Mouse (Mus musculus) limb, embryonic 11.5 days (tissue): ENCODE data around the gene Card11. TPM values are rescaled to one million over a fixed set of nuclear protein-coding genes. Genes with fewer than 3 reads are reported as not detected.

Experiments
- ATAC-seq: fragments of 200-750 bp; cut with Nextera tagmentation; 2 replicates; pipeline ENCODE4 v1.8.0; 2017; ENCODE audit warnings: low read depth; ENCODE audit not compliant: insufficient number of reproducible peaks, low FRiP score, low TSS enrichment
- DNase-seq: peaks from one replicate; pipeline ENCODE4 v3.0.0-alpha.2; 2015; ENCODE audit warnings: low spot score
- H3K27ac ChIP-seq: fragments of 300-500 bp; sonication (generic); replicated peaks from 2 replicates; pipeline ENCODE4 v1.5.1; 2014; ENCODE audit warnings: low read depth, mild to moderate bottlenecking, low read length
- H3K27me3 ChIP-seq: fragments of 300-500 bp; sonication (generic); 2 replicates; pipeline ENCODE4 v1.6.1; 2014; ENCODE audit warnings: mild to moderate bottlenecking, low read length, mixed read lengths; ENCODE audit not compliant: control insufficient read depth, insufficient read depth
- H3K36me3 ChIP-seq: fragments of 300-500 bp; sonication (generic); 2 replicates; pipeline ENCODE4 v1.6.1; 2014; ENCODE audit warnings: mild to moderate bottlenecking, low read length, moderate library complexity, mixed read lengths; ENCODE audit not compliant: control insufficient read depth, insufficient read depth
- H3K4me1 ChIP-seq: fragments of 300-500 bp; sonication (generic); 2 replicates; pipeline ENCODE4 v1.6.1; 2014; ENCODE audit warnings: low read length, mixed read lengths; ENCODE audit not compliant: control insufficient read depth, insufficient read depth
- H3K4me2 ChIP-seq: fragments of 300-500 bp; sonication (generic); 2 replicates; pipeline ENCODE4 v1.6.1; 2014; ENCODE audit warnings: low read depth, mild to moderate bottlenecking, moderate library complexity; ENCODE audit not compliant: severe bottlenecking
- H3K4me3 ChIP-seq: fragments of 300-500 bp; sonication (generic); 2 replicates; pipeline ENCODE4 v1.5.1; 2014; ENCODE audit warnings: low read depth, low read length
- H3K9ac ChIP-seq: fragments of 300-500 bp; sonication (generic); 2 replicates; pipeline ENCODE4 v1.6.1; 2014; ENCODE audit warnings: mild to moderate bottlenecking, low read length
- H3K9me3 ChIP-seq: fragments of 300-500 bp; sonication (generic); 2 replicates; pipeline ENCODE4 v1.6.1; 2016; ENCODE audit warnings: low read length; ENCODE audit not compliant: control insufficient read depth
- WGBS: fragments of 180-500 bp; shearing (Covaris S2); extraction: QIAGEN DNeasy Blood & Tissue Kit; methylation state at CpG from one replicate; pipeline ENCODE4 v1.1.7; 2014; 5-methylcytosine and 5-hydroxymethylcytosine counted together
- polyA plus RNA-seq: library from polyadenylated mRNA; unstranded; fragments of >200 nt; fragmentation: Nextera tagmentation; extraction: Ambion mirVana; gene quantifications from 2 replicates; pipeline ENCODE4 v1.2.1, GENCODE M21; 2014

Card11 gene
- polyA plus RNA-seq, 1 experiment from 2014 or later = 0.97 TPM

DNA sequence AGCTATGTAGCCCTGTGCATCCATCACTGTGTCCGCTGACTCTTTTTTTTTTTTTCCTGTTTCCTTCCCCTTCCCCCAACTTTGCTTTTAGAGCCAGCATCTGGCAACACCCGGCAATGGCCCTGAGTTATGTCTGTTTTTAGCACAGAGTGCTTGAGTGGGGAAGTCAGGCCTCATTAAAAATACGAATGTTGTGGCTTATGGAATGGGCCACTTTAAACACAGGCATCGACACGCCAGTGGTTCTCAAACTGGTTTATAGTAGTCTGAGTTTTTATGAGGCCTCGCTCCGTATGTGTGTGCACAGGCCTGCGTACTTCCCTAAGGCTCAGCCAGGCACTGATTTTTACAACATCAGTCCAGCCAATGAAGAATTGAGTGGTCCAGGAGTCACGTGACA, 13.1 kb upstream of the Card11 start:
- ATAC-seq = peak; percentile 93
- no peaks in the 10 kb centered on the region for H3K36me3 ChIP-seq
- peak; percentile 65 for DNase-seq
- H3K27me3 ChIP-seq = no peaks in the 10 kb centered on the region
- no peak overlapping the region for H3K4me2 ChIP-seq
- no peak overlapping the region for H3K4me3 ChIP-seq
- 24% methylated on average over 9 of the region's 9 CpGs for WGBS
- H3K9me3 ChIP-seq = no peaks in the 10 kb centered on the region; the same call in 1 of the 2 replicates
- H3K27ac ChIP-seq = peak overlapping the region; percentile 80
- H3K4me1 ChIP-seq = peaks cover 10% of the 10 kb centered on the region; the same call in 1 of the 2 replicates
- H3K9ac ChIP-seq = no peak overlapping the region

DNA sequence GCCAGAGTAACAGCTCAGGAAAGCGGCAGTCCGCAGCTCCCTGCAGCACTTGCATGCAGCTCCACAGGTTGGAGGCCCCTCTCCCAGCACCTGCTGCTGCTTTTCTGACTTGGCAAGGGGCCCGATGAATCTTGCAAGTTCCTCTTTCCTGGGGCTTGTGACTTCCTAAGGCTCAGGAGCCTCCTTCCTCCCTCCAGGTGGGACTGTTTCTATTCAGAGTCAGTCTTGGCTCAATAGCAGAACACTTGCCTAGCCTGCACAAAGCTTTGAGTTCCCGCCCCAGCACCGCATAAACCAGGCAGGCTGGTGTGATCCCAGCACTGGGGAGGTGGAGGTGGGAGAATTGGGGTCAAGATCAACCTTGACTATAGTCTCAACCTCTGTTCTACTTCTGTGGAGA, 5.1 kb upstream of the Card11 start:
- no peaks in the 10 kb centered on the region for H3K27me3 ChIP-seq
- no peaks in the 10 kb centered on the region for H3K4me1 ChIP-seq
- H3K27ac ChIP-seq = no peak overlapping the region
- no peak for ATAC-seq
- WGBS = 63% methylated on average over 5 of the region's 5 CpGs
- no peak overlapping the region for H3K9ac ChIP-seq
- H3K4me2 ChIP-seq = no peak overlapping the region
- H3K9me3 ChIP-seq = no peaks in the 10 kb centered on the region; the same call in 1 of the 2 replicates
- no peak for DNase-seq
- H3K36me3 ChIP-seq = no peaks in the 10 kb centered on the region
- H3K4me3 ChIP-seq = no peak overlapping the region

DNA sequence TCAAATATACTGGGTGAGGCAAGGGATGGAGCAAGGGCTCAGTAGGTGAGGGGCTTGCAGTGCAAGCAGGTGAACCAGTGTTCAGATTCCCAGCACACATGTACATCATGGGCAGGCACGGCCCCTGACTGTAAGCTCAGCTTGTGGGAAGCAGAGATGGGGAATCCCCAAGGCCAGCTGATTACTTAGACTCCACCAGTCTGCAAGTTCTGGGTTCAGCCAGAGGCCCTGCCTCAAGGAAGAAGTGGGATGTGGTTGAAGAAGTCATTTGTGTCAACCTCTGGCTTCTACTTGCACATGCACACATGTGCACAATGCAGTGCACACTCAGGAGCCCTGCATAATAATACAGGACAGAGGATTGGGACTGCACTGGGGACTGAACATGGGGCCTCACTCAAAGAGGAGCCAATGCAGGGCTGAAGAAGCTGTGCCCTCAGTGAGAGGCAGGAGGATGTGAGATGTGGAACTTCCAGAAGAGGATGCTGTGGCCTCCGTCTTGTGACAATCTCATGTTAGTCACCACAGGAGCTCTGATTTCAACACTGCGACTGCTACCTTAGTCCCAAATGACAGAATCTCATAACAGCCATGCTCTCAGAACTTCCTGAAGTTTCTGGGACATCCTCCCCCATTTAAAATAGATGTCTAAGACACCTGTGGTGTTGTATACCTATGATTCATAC, 3.8 kb upstream of the Card11 start:
- H3K36me3 ChIP-seq = no peaks in the 10 kb centered on the region
- no peak overlapping the region for H3K4me3 ChIP-seq
- no peaks in the 10 kb centered on the region for H3K27me3 ChIP-seq
- no peak overlapping the region for H3K27ac ChIP-seq
- H3K4me2 ChIP-seq = no peak overlapping the region
- no peak for DNase-seq
- WGBS = 90% methylated on average over 3 of the region's 3 CpGs
- no peaks in the 10 kb centered on the region; the same call in 1 of the 2 replicates for H3K9me3 ChIP-seq
- no peak for ATAC-seq
- H3K4me1 ChIP-seq = no peaks in the 10 kb centered on the region
- H3K9ac ChIP-seq = no peak overlapping the region

DNA sequence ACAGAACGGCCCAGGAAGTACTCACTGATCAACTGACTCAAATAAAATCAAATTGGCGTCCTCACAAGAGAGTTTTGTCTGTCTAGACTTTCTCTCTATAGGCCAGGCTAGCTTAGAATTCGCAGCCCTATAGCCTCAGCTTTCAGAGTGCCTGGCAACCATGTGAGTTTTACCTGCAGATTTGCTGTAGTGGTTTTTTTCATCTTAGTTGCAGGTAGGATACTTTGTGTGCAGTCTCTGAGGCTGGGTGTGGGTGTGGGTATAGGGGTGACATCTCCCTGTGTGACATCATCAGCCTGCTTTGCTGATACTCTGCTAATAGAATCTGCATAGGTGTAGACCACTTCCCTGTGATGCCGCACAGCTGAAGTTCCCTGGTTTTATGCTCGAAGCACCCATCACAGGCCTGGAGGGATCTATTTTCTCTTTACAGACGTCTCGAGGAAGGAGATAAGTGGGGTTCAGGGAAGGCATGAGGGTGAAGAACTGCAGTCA, 1.2 kb downstream of the Card11 start:
- no peak for DNase-seq
- Histone ChIP-seq H3K4me2 (no peak overlapping the region), H3K27me3 (no peaks in the 10 kb centered on the region), H3K9me3 (no peaks in the 10 kb centered on the region), H3K4me1 (no peaks in the 10 kb centered on the region), H3K9ac (no peak overlapping the region), H3K4me3 (no peak overlapping the region), H3K27ac (no peak overlapping the region), H3K36me3 (no peaks in the 10 kb centered on the region)
- WGBS = 88% methylated on average over 7 of the region's 7 CpGs
- no peak for ATAC-seq

DNA sequence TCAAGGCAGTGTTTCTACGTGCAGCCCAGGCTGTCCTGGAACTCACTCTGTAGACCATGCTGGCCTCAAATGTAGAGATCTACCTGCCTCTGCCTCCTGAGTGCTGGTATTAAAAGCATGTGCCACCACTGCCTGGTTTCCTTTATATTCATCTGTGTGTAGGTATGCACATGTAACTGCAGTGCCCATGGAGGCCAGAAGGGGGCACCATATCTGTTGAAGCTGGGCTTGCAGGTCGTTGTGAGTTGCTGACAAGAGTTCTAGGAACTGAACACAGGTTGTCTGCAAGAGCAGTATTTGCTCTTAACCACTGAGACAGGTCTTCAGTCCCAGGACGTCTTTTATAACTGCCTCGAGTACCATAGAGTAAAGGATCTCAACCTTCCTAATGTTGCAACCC, 2.6 kb downstream of the Card11 start:
- 81% methylated on average over 4 of the region's 4 CpGs for WGBS

DNA sequence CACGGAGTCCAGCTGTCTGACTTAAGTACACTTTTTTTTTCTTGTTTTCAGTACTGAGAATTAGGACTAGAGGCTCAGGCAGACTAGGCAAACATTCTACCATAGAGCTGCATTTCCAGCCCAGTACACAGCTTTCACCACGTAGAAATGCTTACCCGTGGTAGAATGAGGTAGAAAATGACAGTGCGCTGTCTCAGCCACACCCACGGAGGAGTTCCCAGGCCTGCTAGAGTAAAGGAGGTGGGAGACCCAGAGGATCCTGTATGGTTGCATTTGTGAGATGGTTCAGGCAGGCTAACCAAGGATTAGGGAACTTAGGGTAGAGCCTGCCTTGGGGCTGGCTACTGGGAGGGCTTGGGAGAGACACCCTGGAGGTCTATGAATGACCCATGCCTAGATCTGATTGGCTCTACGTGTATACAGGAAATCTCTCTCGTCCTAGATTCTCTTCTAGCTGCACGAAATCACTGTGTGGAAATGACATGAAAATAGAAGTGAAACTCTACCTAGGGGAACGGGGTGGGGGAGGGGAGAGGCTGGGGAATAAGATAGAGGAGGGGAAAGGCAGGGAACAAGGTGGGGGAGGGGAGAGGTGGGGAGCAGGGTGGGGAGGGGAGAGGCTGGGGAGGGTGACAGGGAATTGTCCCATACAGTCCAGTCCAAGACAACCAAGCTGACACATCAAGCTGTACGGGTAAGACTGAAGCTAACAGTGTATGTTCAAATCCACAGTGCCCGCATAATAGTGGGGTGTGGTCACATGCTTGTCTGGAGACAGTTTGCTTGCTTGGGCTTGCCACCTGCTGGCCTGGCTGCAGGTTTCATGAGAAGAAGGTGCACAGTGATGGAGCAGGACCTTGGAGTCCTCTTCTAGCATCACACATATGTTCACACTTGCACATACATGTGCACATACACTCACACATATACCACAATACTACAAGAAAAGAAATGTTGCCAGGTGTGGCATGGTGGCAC, 8.0 kb downstream of the Card11 start:
- Histone ChIP-seq H3K4me1 (no peaks in the 10 kb centered on the region), H3K27me3 (no peaks in the 10 kb centered on the region), H3K9me3 (no peaks in the 10 kb centered on the region), H3K9ac (no peak overlapping the region), H3K27ac (no peak overlapping the region), H3K36me3 (no peaks in the 10 kb centered on the region), H3K4me3 (no peak overlapping the region), H3K4me2 (no peak overlapping the region)
- 74% methylated on average over 11 of the region's 11 CpGs for WGBS
- DNase-seq (no peak), ATAC-seq (no peak)

More for the DNA sequence above, 2.6 kb downstream of the Card11 start:
- Histone ChIP-seq H3K4me1 (no peaks in the 10 kb centered on the region), H3K4me3 (no peak overlapping the region), H3K9ac (no peak overlapping the region), H3K27ac (no peak overlapping the region), H3K27me3 (no peaks in the 10 kb centered on the region), H3K4me2 (no peak overlapping the region), H3K36me3 (no peaks in the 10 kb centered on the region), H3K9me3 (no peaks in the 10 kb centered on the region)
- ATAC-seq (no peak), DNase-seq (no peak)

DNA sequence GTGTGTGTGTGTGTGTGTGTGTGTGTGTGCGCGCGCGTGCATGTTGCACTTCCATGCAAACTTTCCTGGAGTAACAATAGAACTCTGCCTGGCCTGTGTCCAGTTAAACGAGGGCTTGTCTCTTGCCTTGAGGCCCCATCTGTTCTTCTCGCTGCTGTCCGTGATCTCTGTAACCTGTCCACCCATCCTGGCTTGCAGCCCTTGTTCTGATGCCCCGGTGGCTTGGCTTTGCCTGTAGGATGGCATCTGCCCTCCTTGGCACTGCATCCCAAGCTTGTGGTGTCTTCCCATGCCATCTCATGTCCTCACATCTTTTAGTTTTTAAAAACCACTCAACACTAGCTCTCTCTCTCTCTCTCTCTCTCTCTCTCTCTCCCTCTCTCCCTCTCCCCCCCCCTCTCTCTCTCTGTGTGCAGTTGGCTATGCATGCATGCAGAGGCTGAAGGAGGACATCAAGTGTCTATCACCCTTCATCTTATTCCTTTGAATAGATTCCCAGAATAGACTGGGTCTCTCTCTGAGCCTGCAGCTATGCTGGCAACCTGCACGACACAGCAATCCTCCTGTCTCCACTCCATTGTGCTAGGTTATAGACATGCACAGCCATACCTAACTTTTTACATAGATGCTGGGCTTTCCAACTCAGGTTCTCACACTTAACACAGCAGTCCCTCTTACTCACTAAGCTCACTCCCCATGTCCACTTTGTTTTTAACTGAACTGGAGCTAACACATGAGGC, 14.9 kb downstream of the Card11 start:
- no peak overlapping the region for H3K4me2 ChIP-seq
- no peak overlapping the region for H3K9ac ChIP-seq
- H3K4me1 ChIP-seq = no peaks in the 10 kb centered on the region
- no peak for ATAC-seq
- H3K27me3 ChIP-seq = no peaks in the 10 kb centered on the region
- 96% methylated on average over 9 of the region's 9 CpGs for WGBS
- no peak overlapping the region for H3K27ac ChIP-seq
- no peaks in the 10 kb centered on the region for H3K36me3 ChIP-seq
- H3K9me3 ChIP-seq = no peaks in the 10 kb centered on the region
- no peak for DNase-seq
- no peak overlapping the region for H3K4me3 ChIP-seq

DNA sequence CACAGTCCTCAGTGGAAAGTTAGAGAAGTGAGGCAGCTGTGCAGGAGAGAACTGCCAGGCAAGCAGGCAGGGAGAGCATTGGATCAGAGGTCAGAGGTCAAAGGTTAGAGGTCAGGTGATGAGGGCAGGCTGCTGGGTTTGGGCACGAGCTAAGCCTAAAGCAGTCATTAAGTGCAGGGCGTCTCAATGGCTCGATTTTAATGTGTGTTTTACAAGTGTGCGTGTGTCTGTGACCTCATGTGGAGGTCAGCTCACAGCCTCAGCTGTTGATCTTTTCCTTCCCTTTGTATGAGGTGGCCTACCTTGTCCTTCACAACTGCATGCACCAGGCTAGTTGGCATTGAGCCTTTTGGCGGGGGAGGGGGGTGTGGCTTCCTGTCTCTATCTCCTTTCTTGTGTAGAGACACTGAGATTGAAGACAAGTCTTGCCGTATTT, 19.0 kb downstream of the Card11 start:
- WGBS = 7% methylated on average over 6 of the region's 6 CpGs
- no peak overlapping the region for H3K4me2 ChIP-seq
- no peak for ATAC-seq
- no peaks in the 10 kb centered on the region for H3K36me3 ChIP-seq
- no peaks in the 10 kb centered on the region for H3K4me1 ChIP-seq
- peak; percentile 38 for DNase-seq
- no peak overlapping the region for H3K27ac ChIP-seq
- H3K27me3 ChIP-seq = no peaks in the 10 kb centered on the region
- H3K4me3 ChIP-seq = no peak overlapping the region
- H3K9me3 ChIP-seq = no peaks in the 10 kb centered on the region
- no peak overlapping the region for H3K9ac ChIP-seq
